Mouse (Mus musculus): ENCODE results near the gene Coa5.

DNA sequence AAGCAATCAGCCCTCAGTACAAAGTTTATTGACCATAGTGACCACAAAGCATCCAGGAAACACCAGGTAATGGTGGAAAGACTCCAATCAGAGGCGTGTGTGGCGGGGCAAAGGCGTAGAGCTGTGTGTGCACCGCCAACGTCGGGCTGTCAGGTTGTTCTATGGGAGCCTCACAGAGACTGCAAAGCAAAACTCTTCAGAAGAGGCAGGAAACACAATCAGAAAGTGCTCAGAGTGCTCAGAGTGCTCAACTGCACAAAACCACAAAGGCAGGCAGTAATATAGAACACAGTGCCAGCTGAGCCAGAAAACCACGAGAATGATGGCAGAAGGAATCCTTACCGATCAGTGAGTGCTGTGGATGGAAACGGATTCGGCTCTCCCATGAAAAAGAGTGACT, 43.3 kb upstream of the Coa5 start:
- TF ChIP-seq UBTF (IDR thresholded peaks at IDR 0.05; ENCODE audit: low read depth, low read length): no peak
- no peak for TF ChIP-seq MAFK (IDR thresholded peaks at IDR 0.05; ENCODE audit: insufficient replicate concordance, low read length)
- TF ChIP-seq USF1 (IDR thresholded peaks at IDR 0.05; ENCODE audit: low read depth, low read length): no peak
